Mouse (Mus musculus): ENCODE measurements around the gene Sik3. TPM values are rescaled to one million over a fixed set of nuclear protein-coding genes. Genes with fewer than 3 reads are reported as not detected.

Sik3 gene
- 100 to 1,000 TPM; 134 to 147 (median 140) TPM for total RNA-seq (2022)

GRCm38 (mm10) chr9:46012091-46013008, at the start of gene Sik3, which contains the start of gene Pafah1b2:
Sik3 (plus strand) TSS chr9:46012820.
Pafah1b2 (minus strand) TSS chr9:46012690.
- DNase-seq (ENCODE audit: low spot score in 2 of 2), result peak; percentile 94 to 97

GRCm38 (mm10) chr9:45963577-45963976, 49.0 kb upstream of the Sik3 start:
- no peak for DNase-seq (ENCODE audit: low spot score in 2 of 2)

GRCm38 (mm10) chr9:45976884-45977283, 35.7 kb upstream of the Sik3 start:
- no peak for DNase-seq (ENCODE audit: low spot score in 2 of 2)

GRCm38 (mm10) chr9:45979778-45980177, 32.8 kb upstream of the Sik3 start:
- DNase-seq (ENCODE audit: low spot score in 2 of 2), result no peak

- no peak for DNase-seq (ENCODE audit: low spot score in 2 of 2)
These were observed 32.0 kb upstream of the Sik3 start for GRCm38 (mm10) chr9:45980611-45981010.

GRCm38 (mm10) chr9:45981331-45981730, 31.3 kb upstream of the Sik3 start:
- DNase-seq (ENCODE audit: low spot score in 2 of 2), result no peak

GRCm38 (mm10) chr9:45983676-45984408, 28.8 kb upstream of the Sik3 start:
- no peak for DNase-seq (ENCODE audit: low spot score in 2 of 2)

- peak; percentile 78 to 87 for DNase-seq (ENCODE audit: low spot score in 2 of 2)
These were observed 28.0 kb upstream of the Sik3 start for GRCm38 (mm10) chr9:45984409-45985228.

GRCm38 (mm10) chr9:45985229-45985567, 27.4 kb upstream of the Sik3 start:
- peak; percentile 34 to 60 for DNase-seq (ENCODE audit: low spot score in 2 of 2)

GRCm38 (mm10) chr9:45999009-45999408, 13.6 kb upstream of the Sik3 start:
- peak in 1 of 2 experiments; percentile 39 for DNase-seq (ENCODE audit: low spot score in 2 of 2)

- peak; percentile 61 to 86 for DNase-seq (ENCODE audit: low spot score in 2 of 2)
These were observed 8.9 kb upstream of the Sik3 start for GRCm38 (mm10) chr9:46003729-46004128.

GRCm38 (mm10) chr9:46004529-46004928, 8.1 kb upstream of the Sik3 start:
- no peak for DNase-seq (ENCODE audit: low spot score in 2 of 2)

- DNase-seq (ENCODE audit: low spot score in 2 of 2), result no peak
These were observed 6.4 kb upstream of the Sik3 start for GRCm38 (mm10) chr9:46006224-46006623.

- no peak for DNase-seq (ENCODE audit: low spot score in 2 of 2)
These were observed 3.5 kb upstream of the Sik3 start for GRCm38 (mm10) chr9:46008931-46009668.

GRCm38 (mm10) chr9:46009669-46009983, 3.0 kb upstream of the Sik3 start:
- DNase-seq (ENCODE audit: low spot score in 2 of 2), result no peak

- no peak for DNase-seq (ENCODE audit: low spot score in 2 of 2)
These were observed 1.3 kb upstream of the Sik3 start for GRCm38 (mm10) chr9:46011094-46011970.

- peak in 1 of 2 experiments; percentile 35 for DNase-seq (ENCODE audit: low spot score in 2 of 2)
These were observed 478 bp downstream of the Sik3 start for GRCm38 (mm10) chr9:46013009-46013586.

GRCm38 (mm10) chr9:46013616-46014015, 996 bp downstream of the Sik3 start:
- DNase-seq (ENCODE audit: low spot score in 2 of 2), result no peak

- DNase-seq (ENCODE audit: low spot score in 2 of 2), result peak in 1 of 2 experiments; percentile 28
These were observed 1.6 kb downstream of the Sik3 start for GRCm38 (mm10) chr9:46014251-46014681.
